Mouse (Mus musculus) midbrain, postnatal 0 days (tissue): ENCODE measurements around the gene Fbxo48. TPM values are rescaled to one million over a fixed set of nuclear protein-coding genes. Genes with fewer than 3 reads are reported as not detected.

ENCODE experiments used
- ATAC-seq: fragments of 200-750 bp; cut with Nextera tagmentation; 2 replicates; pipeline ENCODE4 v1.8.0; 2017; ENCODE audit warnings: moderate number of reproducible peaks, mild to moderate bottlenecking, moderate TSS enrichment, moderate library complexity; ENCODE audit not compliant: low FRiP score
- DNase-seq: peaks from one replicate; pipeline ENCODE4 v3.0.0-alpha.2; 2015; ENCODE audit warnings: low spot score
- H3K27ac ChIP-seq: fragments of 300-500 bp; sonication (generic); 2 replicates; pipeline ENCODE4 v1.5.1; 2014; ENCODE audit warnings: low read depth, mild to moderate bottlenecking, low read length, mixed read lengths
- H3K27me3 ChIP-seq: fragments of 300-500 bp; sonication (generic); 2 replicates; pipeline ENCODE4 v1.6.1; 2014; ENCODE audit warnings: low read length, control low read depth, mixed read lengths; ENCODE audit not compliant: insufficient read depth
- H3K36me3 ChIP-seq: fragments of 300-500 bp; sonication (generic); 2 replicates; pipeline ENCODE4 v1.6.1; 2014; ENCODE audit warnings: low read length, control low read depth, mixed read lengths; ENCODE audit not compliant: insufficient read depth
- H3K4me1 ChIP-seq: fragments of 300-500 bp; sonication (generic); 2 replicates; pipeline ENCODE4 v1.6.1; 2014; ENCODE audit warnings: mild to moderate bottlenecking, control low read depth, antibody characterized with exemption, low read length, mixed read lengths; ENCODE audit not compliant: insufficient read depth
- H3K4me2 ChIP-seq: fragments of 300-500 bp; sonication (generic); 2 replicates; pipeline ENCODE4 v1.6.1; 2014; ENCODE audit warnings: low read depth, mild to moderate bottlenecking, low read length, mixed read lengths; ENCODE audit not compliant: poor library complexity, severe bottlenecking
- H3K4me3 ChIP-seq: fragments of 300-500 bp; sonication (generic); 2 replicates; pipeline ENCODE4 v1.5.1; 2014; ENCODE audit warnings: low read depth, mild to moderate bottlenecking, low read length, moderate library complexity
- H3K9ac ChIP-seq: fragments of 300-500 bp; sonication (generic); replicated peaks from 2 replicates; pipeline ENCODE4 v1.6.1; 2014; ENCODE audit warnings: mild to moderate bottlenecking, low read length, moderate library complexity, mixed read lengths; ENCODE audit not compliant: poor library complexity, severe bottlenecking
- H3K9me3 ChIP-seq: fragments of 300-500 bp; sonication (generic); 2 replicates; pipeline ENCODE4 v1.6.1; 2016; ENCODE audit warnings: low read length, control low read depth
- CTCF ChIP-seq: IDR thresholded peaks from 2 replicates; pipeline ENCODE4 v1.5.1; 2016; ENCODE audit warnings: antibody characterized with exemption, mild to moderate bottlenecking
- WGBS: fragments of 180-500 bp; shearing (Covaris S2); extraction: QIAGEN DNeasy Blood & Tissue Kit; methylation state at CpG from one replicate; pipeline ENCODE4 v1.1.7; 2014; 5-methylcytosine and 5-hydroxymethylcytosine counted together
- polyA plus RNA-seq: library from polyadenylated mRNA; unstranded; fragments of >200 nt; fragmentation: Nextera tagmentation; extraction: Ambion mirVana; gene quantifications from 2 replicates; pipeline ENCODE4 v1.2.1, GENCODE M21; 2015
- total RNA-seq: library from RNA; depleted of rRNA; stranded (reverse); fragments of >200 nt; gene quantifications from 2 replicates; pipeline ENCODE4 v1.2.3, GENCODE M21; 2014

Fbxo48 gene
- total and polyA plus RNA-seq, 2 experiments from 2014 or later = 0.19 to 0.99 TPM

DNA sequence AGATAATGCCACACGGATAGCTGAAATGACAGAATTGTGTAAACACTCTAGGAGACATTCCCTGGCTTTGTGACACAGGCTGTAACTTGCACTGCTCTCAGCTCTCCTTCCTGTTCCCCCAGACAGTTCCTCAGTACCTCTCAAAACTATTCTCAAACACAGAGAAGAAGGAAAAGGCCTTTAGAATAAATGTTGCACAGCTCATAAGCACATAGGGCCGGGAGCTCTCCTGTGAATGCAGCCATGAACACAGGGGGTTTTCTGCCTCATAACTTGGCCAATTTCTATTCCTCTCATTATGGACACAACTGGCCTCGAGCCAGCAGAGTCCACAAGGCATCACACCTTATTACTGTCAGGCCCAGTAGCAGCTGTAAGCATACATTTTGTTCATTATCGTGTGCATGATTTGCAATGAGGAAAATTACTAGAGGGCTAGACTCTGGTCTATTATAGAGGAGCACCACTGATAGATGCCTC is 9.2 kb upstream of the Fbxo48 start:
- Histone ChIP-seq H3K9me3 (no peaks in the 10 kb centered on the region), H3K4me2 (no peak overlapping the region), H3K27me3 (no peaks in the 10 kb centered on the region), H3K36me3 (no peaks in the 10 kb centered on the region), H3K4me3 (no peak overlapping the region), H3K27ac (no peak overlapping the region), H3K4me1 (no peaks in the 10 kb centered on the region), H3K9ac (no peak overlapping the region)
- ATAC-seq (peak; percentile 63; the same call in 1 of the 2 replicates), DNase-seq (peak; percentile 85)
- TF ChIP-seq CTCF = no peak
- WGBS = 48% methylated on average over 4 of the region's 4 CpGs

DNA sequence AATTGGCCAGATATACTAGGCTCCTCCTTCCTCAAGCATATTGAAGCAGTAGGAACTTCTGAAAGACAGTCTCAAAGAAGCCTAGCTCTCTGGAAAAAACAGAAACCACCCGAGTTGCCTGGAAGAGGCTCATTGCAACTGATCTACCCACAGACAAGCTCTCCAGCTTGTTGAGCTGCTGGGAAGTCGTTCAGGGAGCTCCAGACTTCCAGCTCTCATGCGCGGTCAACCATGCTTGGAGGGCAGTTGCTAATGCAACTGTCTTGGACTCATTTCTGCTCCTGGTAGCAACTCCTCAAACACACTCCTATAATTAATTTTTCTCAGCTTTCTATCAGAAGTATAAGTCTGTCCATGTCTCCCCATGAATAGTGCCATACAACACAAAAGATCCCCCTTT is 8.2 kb upstream of the Fbxo48 start:
- TF ChIP-seq CTCF = no peak
- 83% methylated on average over 4 of the region's 4 CpGs for WGBS
- Histone ChIP-seq H3K27me3 (no peaks in the 10 kb centered on the region), H3K4me2 (no peak overlapping the region), H3K27ac (no peak overlapping the region), H3K4me1 (no peaks in the 10 kb centered on the region), H3K9me3 (no peaks in the 10 kb centered on the region), H3K36me3 (no peaks in the 10 kb centered on the region), H3K4me3 (no peak overlapping the region), H3K9ac (no peak overlapping the region)
- no peak for DNase-seq
- no peak for ATAC-seq

DNA sequence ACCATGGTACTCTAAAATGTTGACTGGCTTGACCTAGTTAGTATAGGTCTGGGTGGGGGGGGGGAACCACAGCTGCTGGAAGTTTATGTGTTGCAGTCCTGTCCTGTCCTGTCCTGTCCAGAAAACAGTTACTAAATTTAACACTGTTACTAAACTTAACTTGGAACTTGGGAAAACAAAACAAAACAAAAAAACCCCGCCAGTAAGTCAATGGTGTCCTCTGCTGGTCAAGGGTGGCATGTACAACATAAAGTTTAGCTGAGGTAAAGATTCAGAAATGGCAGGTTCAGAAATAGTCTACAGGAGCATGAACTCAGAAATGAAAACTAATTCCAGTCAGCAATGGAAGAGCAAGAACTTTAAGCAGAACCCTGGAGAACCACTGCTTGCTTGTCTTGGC is 2.4 kb upstream of the Fbxo48 start:
- 24% methylated on average over 1 of the region's 1 CpGs for WGBS
- Histone ChIP-seq H3K9me3 (no peaks in the 10 kb centered on the region), H3K4me1 (no peaks in the 10 kb centered on the region), H3K27ac (no peak overlapping the region), H3K36me3 (no peaks in the 10 kb centered on the region), H3K9ac (no peak overlapping the region), H3K4me3 (no peak overlapping the region), H3K27me3 (no peaks in the 10 kb centered on the region), H3K4me2 (no peak overlapping the region)
- DNase-seq (peak; percentile 59), ATAC-seq (no peak)
- TF ChIP-seq CTCF = peak; percentile 94

DNA sequence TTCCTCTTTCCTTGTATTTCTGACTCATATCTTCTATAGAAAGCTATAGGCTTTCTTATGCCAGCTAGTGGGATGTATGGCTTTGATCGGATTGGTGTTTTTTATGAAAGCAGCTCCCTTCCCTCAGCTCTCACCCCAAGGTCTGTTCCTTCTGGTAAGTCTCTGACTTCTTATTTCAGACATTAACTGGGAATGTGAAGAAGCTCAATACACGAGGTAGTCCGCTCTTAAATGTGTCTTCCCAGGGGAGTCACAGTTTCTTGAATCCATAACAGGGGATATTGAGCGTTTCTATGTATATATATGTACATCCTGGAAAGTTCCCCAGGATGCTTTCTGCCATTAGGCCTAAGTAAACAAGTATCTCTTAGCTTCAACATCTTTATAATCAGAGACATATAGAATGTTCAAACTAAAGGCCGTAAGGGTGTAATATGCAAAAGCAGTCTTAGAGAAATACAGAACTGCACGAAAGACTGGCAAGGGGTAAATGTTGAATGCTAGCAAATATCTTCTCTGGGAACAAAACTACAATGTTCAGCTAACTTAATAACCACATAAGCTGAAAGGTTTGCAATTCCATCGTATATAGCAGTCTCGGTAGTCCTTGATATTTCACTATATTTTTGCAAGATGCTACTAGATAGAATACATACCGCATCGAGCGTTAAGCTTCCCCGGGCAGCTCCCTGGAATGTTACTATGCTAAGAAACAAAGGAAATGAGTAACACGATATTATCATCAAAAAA is 774 bp upstream of the Fbxo48 start:
- Histone ChIP-seq H3K9ac (no peak overlapping the region), H3K36me3 (no peaks in the 10 kb centered on the region), H3K4me1 (no peaks in the 10 kb centered on the region), H3K27me3 (no peaks in the 10 kb centered on the region), H3K9me3 (no peaks in the 10 kb centered on the region), H3K27ac (no peak overlapping the region), H3K4me2 (peak overlapping the region; percentile 87), H3K4me3 (peak overlapping the region; percentile 69)
- DNase-seq (no peak), ATAC-seq (no peak; the same call in 1 of the 2 replicates)
- no peak for TF ChIP-seq CTCF
- 51% methylated on average over 13 of the region's 13 CpGs for WGBS

DNA sequence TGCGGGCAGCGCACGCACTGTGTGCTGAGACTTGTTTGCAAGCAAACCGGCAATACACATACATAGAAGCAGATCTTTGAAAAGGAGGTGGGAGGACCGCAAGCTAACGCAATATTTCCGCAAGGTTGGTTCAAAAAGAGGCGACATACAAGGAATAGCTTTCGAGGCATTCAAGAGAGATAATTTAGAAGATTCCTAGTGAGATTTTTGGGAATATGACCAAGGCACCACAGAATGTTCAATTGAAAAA is 511 bp downstream of the Fbxo48 start:
- H3K9ac ChIP-seq = peak overlapping the region; percentile 50; the same call in 1 of the 2 replicates
- no peak for DNase-seq
- TF ChIP-seq CTCF = no peak
- no peaks in the 10 kb centered on the region for H3K4me1 ChIP-seq
- H3K4me2 ChIP-seq = peak overlapping the region; percentile 87
- H3K9me3 ChIP-seq = no peaks in the 10 kb centered on the region
- H3K27ac ChIP-seq = no peak overlapping the region
- WGBS = 6% methylated on average over 9 of the region's 9 CpGs
- no peak for ATAC-seq
- H3K27me3 ChIP-seq = no peaks in the 10 kb centered on the region
- no peaks in the 10 kb centered on the region for H3K36me3 ChIP-seq
- peak overlapping the region; percentile 69 for H3K4me3 ChIP-seq

DNA sequence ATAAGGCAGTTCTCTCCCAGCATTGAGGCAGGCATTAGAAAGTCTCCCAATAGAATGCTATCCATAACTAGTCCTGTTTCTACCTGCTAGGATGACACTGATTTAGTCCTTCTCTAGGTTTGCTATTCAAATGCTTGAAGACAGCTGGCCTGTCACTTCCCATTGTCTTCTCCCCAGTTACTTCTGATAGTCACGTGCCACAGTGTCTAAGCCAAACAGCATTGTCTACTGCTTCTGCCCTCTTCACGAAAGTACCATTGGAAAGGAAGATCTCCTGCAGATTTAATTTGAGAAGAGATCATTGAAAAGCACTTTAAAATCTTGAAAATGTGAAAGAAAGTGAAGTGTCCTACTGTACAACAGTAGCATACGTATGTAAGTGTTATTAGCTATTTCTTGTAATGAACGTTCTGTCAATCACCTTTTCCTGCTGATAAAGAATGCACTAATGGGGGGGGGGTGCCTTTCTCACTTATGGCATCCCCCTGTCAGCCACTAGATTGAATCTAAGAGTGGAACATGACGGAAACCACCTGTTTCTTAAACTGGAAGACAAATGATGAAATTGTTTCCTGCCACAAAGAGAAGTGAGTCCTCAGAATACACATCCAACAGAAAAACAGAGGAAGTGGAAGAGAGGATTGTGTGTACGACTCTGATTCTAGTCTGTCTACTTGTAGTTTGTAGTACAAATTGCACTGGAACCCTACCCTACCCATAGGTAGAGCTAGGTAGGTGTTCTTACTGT is 5.1 kb downstream of the Fbxo48 start:
- H3K9ac ChIP-seq = no peak overlapping the region
- 93% methylated on average over 6 of the region's 6 CpGs for WGBS
- H3K4me1 ChIP-seq = no peaks in the 10 kb centered on the region
- no peaks in the 10 kb centered on the region for H3K36me3 ChIP-seq
- no peak for TF ChIP-seq CTCF
- DNase-seq (no peak), ATAC-seq (no peak)
- H3K27me3 ChIP-seq = no peaks in the 10 kb centered on the region
- no peak overlapping the region for H3K27ac ChIP-seq
- no peak overlapping the region for H3K4me3 ChIP-seq
- H3K4me2 ChIP-seq = no peak overlapping the region
- H3K9me3 ChIP-seq = no peaks in the 10 kb centered on the region
